Mouse (Mus musculus) kidney, adult 18-20 months (tissue): ENCODE results near the gene D11Wsu47e.
A peak's percentile ranks its signal among the peaks of the same experiment; 100 is the strongest.

Experiments
- DNase-seq: peaks from one replicate; pipeline ENCODE4 v3.0.0; 2021

D11Wsu47e gene

GRCm38 (mm10) chr11:113666648-113667047, 17.6 kb upstream of the D11Wsu47e start:
- DNase-seq = peak; percentile 65

DNA sequence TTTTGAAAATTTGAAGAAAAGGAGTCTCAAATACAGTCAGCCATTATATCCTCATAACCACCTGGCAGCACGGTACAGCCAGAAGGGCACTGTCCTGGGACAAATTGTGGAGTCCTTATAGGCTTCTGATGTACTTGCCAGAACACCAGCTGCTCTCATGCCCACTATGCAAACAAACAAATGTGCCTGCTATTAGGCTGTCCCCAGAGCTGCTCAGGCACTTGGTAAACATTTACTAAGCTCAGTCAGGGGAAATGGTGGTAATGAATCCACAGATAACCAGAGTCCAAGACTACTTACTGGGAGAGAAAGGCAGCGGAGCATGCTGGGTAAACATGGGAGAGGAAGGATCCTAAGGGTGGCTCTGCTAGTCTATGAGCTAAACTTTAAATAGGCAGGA, 17.1 kb upstream of the D11Wsu47e start:
- DNase-seq = peak; percentile 47

DNA sequence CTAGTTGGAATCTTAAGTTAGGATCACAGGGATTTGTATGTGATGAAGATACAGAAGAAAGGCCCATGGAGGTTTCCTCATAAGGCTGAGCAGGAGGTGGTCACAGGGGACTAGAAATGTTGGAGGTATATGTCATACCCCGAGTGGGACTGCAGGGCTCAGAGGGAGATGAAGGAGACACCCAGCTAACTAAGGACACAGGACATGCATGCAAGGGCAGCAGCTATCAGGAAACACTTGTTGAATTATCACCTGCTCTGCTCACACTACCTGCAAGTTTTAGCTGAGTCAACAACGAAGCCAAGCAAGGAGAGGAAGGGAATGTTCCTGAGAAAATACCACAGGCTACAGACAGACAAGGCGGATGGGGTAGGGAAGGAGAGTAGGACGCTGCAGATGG, 16.5 kb upstream of the D11Wsu47e start:
- no peak for DNase-seq

GRCm38 (mm10) chr11:113668857-113669256, 15.4 kb upstream of the D11Wsu47e start:
- no peak for DNase-seq

DNA sequence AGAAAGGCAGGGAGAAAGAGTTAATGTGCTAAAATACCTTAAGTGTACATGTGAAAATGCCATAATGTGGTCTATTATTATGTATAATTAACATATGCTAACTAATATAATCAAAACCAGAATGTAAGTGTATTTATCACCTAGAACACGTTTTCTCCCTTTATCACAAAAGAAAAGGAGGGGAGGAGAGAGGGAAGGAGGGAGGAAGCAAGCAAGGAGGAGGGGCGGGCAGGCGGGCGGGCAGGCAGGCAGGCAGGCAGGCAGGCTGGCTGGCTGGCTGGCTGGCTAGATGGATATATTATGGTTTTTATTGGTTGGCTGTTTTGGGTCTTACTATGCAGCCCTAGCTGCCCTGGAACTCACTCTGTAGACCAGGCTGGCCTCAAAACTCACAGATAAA, 14.5 kb upstream of the D11Wsu47e start:
- DNase-seq = no peak

GRCm38 (mm10) chr11:113673614-113674013, 10.6 kb upstream of the D11Wsu47e start:
- DNase-seq = no peak

GRCm38 (mm10) chr11:113674595-113674994, 9.6 kb upstream of the D11Wsu47e start:
- no peak for DNase-seq

- no peak for DNase-seq
These were observed 7.4 kb upstream of the D11Wsu47e start for GRCm38 (mm10) chr11:113676847-113677246.

DNA sequence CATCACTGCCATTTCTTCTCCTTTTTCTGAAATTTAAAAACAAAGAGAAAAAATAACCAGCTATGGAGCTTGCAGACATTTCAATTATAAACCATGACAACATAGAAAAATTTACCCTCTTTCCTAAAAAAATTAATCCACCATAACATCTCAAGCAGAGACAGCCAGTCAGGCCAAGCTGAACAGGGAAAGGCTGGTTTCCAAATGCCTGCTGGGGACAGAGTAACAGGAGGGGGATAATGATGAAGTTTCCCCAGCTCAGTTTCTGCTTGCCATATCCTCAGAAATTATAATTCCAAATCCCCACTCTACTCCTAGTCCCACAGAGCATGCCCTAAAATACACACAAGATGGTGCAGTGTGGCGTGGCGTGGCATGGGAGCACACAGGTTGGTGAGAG, 6.8 kb upstream of the D11Wsu47e start:
- DNase-seq = no peak

DNA sequence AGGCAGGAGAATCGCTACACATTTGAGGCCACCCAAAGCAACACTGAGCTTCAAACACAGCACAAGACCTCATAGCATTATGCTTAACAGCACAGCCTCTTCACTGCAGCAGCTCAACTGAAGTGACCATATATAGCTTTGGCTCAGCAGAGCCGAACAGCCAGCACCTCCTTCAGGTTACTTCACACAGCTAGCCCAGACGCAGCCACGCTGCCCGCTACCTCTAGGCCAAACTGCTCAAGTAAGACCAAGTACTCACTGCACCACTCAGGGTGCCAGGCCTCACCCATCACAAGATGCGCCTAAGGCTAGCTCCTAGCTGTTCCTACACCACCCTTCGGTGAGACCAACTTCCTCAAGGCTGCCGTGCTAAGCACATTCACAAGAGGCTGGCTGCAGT, 5.8 kb upstream of the D11Wsu47e start:
- peak; percentile 34 for DNase-seq

DNA sequence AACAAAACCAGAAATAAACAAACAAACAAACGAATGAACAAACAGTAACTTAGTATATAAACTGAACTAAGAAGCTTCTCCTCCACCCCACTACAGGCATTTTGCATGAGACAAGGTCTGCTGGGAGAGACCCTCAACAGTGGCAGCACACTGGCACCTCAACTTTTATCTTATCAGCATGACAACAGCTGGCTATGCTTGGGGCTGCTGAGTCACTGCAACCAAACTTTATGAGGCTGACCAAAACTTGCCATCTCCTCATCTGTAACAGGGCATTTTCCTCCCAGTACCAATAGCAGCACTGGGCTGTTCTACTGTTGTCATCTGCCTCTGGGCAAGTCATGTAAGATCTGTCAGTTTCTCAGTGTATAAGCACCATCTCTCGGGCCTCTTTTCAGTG, 3.3 kb upstream of the D11Wsu47e start:
- no peak for DNase-seq

DNA sequence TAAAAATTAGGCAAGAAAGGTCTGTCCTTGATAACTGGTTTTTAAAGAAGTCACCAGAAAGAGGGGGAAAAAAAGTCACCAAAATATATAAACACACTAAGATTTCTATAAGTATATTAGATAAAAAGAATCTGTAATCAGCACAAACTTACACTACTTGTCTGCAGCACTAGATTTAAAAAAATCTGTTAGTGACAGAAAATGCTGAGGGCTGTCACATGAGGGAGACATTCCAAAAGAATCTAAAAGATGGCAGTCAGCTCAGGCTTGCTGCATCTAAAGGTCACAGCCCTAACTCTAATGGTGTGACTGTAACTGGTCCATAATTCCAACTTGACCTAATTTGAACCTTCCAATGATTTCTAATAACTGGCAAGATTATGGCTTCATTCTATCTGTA, 2.2 kb upstream of the D11Wsu47e start:
- no peak for DNase-seq

DNA sequence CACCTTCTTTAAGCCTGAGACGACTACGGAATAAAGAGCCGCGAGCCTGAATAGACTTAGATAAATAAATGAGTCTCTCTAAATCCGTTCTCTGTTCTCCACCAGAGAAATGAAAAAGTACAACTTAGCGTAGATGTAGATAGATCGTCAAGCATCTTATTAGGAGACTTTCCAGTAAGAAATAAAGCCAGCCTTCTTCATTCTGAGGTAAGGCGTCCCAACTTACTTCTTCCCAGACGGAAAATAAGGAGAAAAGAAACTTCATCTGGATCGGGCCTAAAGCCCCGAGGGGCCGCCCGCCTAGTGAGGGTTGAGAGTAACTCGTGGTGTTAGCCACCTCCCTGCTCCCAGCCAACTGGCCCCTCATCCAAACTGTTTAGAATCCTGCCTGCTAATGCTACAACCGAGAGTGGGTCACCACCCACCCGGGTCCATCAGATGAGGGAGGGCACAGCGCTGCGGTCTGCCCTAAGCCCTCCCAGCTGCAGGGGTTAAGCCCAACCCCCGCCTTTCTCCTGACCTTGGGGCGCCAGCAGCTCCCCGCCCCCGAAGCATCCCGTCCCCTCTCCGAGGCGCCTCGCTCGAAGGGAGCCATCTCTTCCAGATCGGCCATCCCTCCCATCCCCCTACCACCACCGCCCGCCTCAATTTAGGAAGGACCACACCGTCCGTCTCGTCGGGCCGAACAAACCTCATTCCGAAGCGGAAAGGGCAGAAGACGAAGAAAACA, 1.1 kb upstream of the D11Wsu47e start:
- DNase-seq = peak; percentile 47

DNA sequence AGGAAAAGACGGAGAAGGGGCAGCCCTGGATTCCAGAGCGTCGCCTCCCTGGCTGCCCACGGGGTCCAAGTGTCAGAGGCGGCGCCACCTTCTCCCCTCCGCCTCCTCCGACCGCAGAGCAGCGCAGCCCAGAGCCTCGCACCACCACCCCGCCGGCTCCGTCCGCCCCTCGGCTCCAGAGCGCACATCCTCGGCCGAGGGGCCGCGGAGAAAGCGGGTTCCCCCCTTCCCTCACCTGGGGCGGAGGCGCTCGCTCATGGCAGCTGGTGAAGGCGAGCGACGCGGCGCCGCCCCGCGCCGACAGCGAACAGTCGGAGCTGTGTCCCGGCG, 620 bp upstream of the D11Wsu47e start:
- DNase-seq = no peak

- DNase-seq = no peak
These were observed 655 bp downstream of the D11Wsu47e start for GRCm38 (mm10) chr11:113684707-113685426.

DNA sequence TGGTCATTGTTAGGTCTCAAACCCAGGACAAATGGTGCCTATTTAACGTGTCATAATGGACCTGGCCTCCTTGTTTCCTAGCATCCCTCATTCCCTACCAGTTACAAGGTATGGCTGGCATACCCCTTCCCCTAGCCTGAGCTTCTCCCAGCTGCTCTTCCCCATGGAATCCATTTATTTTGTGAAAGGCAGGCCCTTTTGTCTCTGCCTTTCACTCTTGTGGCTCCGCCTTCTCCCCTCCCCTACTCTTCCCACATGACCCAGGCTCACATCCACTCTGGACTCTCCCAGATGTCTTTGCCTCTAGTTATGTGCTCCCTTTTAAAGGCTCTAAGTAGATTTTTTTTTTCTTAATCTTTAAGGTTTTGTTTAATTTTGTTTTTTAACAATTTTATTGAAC, 2.8 kb downstream of the D11Wsu47e start:
- DNase-seq = no peak

DNA sequence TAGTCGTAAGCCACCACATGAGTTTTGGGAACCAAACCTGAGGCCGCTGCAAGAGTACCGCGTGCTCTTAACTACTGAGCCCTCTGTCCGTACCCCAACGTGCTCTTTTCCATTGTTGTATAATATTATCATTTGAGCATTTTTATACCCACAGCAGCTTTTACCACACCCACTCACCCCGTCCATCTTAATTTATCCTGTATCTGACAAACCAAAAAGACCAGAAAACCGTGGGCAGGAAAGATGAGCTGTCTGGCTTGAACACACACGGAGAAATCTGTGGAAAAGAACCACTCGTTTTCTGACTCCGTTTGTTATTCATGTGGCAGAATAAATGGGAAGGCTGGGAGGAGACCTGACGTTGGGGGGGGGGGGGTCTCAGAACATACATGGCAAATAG, 6.3 kb downstream of the D11Wsu47e start:
- no peak for DNase-seq

- peak; percentile 35 for DNase-seq
These were observed 7.1 kb downstream of the D11Wsu47e start for GRCm38 (mm10) chr11:113691318-113691717.

DNA sequence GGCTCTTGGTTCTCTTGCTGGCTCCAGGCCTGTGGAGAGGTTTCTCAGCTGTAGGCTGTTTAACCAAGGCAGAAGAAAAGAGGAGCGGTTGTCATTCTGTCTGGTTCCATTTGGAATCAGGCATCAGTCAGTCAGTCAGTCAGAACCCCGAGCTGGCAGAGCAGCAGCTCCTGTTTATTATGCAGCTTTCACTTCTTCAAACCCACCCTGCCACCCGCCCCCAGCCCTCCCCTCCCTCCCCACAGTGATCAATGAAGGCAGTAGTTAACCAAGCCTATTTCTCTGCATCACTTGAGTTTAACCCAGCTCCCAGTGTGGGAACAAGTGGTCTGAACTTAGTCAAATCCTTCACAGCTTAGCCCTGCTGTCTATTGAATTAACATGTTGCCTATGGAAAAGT, 7.6 kb downstream of the D11Wsu47e start:
- no peak for DNase-seq

DNA sequence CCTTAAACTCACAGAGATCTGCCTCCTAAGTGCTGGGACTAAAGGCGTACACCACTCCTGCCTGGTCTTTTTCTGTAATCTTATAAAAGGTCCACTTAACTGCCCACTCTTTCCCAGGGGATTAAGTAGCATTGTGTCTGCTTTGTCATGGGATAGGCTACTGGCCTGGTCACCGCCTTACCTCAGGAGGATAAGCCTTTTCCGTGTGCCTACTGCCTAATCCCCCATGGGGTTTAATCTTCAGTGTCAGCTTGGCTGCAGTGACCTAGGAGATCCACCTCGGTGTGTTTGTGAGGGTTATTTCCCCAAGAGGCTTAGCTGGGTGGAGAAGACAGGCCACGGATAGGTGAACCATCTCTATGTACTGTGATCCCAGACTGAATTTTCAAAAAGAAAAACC, 13.4 kb downstream of the D11Wsu47e start:
- no peak for DNase-seq

DNA sequence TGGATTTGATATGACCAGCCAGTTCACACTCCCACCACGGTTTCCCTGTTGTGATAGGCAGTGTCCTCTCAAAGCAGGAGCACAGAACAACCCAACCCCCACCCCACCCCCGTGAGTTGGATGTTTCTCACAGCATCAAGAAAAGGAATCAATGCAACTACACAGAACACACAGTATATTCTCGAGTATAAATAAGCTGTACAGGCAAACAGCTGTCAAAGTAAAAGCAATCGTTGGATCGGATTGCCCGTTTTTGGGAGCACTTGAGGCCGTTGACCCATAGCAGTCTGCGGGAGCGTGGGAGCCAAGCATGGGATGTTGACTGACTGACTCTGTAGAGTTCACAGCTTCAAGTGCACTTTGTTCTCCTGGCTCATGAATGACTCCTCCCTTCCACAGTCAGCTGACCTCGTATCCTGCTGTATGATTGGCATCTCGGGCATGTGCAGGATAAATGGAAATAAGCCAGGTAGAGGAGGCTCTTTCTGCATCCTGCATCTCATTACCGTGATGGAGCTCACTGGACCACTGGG, 13.9 kb downstream of the D11Wsu47e start:
- peak; percentile 69 for DNase-seq

- DNase-seq = no peak
These were observed 15.4 kb downstream of the D11Wsu47e start for GRCm38 (mm10) chr11:113699643-113700042.

- peak; percentile 78 for DNase-seq
These were observed 19.5 kb downstream of the D11Wsu47e start for GRCm38 (mm10) chr11:113703758-113704157.

DNA sequence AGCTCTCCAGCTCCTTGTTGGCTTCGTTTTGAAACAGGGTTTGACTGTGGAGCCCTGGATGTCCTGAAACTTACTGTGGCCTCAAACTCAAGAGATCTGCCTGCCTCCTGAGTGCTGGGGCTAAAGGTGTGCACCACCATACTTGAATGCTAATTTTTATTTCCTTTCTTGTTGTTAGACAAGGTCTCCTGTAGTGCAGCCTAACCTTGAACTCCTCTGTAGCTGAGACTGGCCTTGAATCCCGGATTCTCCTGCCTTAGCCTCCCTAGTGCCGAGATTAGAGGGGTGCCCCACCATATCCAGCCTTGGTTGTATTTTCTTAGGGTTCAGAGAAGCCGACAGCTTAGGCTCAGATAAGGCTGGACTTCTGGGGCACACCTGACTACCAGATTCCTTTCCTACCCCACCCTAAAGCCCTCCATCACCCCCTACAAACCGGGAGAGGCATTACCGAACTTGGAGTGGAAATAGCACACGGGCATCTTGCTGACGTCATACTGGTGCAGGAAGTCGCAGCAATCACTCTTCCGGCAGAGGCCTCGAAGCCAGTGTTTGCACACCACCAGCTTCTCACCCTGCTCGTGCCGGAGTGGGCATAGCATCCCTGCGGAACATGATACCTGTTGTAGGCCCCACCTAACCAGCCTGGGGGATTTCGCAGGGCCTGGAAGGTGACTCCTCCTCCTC, 21.9 kb downstream of the D11Wsu47e start:
- no peak for DNase-seq
